Mouse (Mus musculus) cerebellum, adult 9-11 months (tissue): ENCODE data around the gene Fbxl15.

Source experiments
- DNase-seq: peaks from one replicate; pipeline ENCODE4 v3.0.0; 2022

Gene Fbxl15

DNA sequence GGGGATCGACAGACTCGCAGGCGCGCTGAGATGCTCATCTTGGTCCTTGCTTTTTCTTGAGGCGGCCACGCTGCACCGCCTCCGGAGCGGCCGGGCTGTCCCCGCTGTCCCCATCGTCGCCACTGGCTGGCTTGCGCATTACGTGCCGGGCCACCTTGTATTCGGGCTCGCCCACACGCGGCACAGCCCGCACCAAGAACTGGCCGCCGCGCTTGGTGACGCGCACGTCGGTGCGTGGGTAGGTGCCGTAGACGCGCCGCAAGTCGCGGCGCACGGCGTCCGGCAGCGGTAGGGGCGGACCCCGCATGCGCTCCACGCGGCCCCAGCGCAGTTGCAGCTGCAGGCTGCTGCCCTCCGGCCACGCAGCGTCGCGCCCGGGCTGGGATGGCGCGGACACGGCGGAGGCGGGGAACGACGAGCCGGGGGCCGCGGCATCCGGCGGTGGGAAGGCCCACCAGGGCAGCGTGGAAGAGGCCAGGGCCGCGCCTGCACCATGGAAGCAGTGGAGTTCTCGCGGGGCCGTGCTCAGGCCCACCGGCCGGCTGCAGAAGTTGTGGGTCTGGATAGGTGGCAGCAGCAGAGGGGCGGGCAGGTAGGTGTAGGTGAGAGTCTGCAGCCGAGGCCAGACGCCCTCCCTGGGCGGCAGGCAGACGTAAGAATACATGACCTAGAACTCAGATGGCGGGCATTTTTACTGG, 20.9 kb downstream of the Fbxl15 start:
- DNase-seq = peak; percentile 94

DNA sequence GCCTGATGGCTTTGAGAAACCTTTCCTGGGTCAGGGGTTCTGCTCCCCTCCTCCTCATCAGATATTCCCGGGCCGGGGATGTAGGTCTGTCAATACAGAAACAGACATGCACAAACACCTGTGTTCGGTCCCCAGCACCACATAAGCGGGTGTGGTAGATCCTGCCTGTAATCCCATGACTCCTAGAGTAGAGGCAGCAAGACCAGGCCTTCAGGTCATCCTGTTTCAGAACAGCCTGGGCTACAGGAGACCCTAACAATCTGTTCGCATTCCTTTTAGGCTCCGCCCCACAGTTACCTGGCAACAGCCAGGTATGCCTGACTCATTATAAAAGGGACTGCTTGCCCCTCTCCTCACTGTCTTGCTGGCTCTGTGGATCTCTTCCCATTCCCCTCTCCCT, 21.6 kb downstream of the Fbxl15 start:
- DNase-seq = peak; percentile 65

DNA sequence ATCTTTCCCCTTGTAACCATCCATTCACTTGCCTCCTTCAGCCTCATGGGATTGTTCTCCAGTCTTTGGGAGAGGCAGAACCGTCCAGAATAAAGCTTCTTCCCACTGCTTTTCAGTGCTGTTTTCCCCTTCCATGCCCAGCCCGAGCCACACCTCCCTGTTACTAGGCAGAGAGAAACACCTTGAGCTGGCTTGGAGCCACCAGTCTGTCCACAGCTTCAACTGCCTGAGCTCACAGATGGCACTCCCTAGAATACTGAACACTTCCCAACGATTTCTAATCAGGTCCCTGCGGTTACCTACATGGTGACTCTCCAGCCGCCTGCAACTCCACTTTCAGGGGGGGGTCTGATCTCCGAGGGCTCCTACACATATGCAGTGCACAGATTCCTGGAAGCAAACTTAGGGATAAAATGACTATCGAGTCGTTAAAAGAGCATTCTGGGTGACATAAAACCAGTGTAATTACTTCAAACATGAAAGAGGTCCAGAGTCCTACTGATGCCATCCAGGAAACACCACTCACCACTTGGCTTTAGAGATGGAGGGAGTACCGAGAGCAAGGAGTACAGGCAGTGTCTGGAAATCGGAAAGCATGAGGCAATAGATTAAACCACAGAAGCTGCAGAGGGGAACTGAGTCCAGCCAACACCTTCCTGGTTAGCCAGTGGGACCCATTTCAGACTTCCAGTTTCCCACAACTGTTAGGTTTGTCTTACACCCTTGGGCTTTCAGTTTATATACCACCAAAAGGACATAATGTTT, 22.4 kb downstream of the Fbxl15 start, which contains the start of gene 2310034G01Rik:
Gene 2310034G01Rik (minus strand): TSS at position 135 of the 765 bp plus-strand sequence.
- DNase-seq = peak; percentile 69

DNA sequence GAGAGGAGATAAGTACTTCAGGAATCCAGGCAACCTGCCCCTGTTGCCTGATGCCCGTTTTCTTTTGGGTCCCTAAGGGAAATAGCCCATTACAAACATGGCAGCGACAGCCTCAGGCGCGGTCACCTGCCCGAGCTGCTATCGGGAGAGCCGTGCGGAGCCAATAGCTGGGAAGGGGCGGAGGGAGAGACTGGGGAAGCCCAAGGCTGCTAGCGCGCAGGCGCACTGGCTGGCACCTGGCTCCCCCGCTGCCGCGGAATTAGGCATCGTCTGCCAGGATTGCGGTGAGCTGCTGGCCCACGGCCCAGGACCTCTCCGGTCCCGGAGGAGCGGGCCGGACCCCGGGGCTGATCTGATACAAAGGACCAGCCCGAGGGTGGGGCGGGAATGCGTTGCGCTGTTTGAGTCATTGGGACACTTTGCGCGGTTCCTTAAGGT, 28.7 kb downstream of the Fbxl15 start:
- peak; percentile 97 for DNase-seq

DNA sequence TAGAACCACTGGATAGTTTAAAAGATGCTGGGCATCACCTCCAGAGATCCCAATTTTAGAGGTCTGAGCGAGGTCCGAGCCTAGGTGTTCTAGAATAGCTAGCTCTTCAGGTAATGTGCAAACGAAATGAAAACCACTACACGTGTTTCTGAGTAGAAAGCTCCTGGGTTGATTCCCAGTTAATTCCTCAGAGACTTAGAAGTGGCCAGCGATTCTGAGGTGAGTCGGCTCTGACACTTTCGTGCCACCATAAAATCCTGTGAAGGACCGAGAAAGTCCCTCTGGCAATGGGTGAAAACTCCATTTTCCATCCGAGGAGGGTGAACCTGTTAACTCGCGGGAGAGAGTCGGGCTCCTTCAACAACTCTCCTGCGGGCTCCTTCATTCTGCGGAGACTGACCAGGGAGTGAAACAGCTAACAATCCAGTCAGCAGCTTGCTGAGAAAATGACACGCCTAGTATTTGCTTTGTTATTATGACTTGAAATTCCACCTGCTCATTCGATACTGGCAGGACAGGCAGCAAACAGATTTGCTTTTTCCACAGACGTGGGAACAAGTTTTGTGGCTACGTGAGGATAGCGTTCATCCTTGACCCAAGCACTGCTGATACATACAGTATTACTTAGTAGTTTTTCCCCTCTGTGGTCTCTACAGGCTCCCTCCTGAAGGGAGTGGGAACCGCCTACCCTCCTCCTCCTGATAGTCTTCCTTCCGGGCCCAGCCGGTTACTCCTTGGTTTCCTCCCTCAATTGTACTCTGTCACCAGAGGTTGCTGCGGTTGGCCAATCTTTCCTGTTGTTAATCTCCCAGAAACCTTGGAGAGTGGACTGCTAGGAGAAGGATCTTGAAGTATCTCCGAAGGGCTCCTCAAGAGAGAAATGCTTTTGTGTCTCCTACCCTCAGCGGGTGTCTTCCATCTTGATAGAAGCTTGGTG, 29.6 kb downstream of the Fbxl15 start:
- peak; percentile 36 for DNase-seq

DNA sequence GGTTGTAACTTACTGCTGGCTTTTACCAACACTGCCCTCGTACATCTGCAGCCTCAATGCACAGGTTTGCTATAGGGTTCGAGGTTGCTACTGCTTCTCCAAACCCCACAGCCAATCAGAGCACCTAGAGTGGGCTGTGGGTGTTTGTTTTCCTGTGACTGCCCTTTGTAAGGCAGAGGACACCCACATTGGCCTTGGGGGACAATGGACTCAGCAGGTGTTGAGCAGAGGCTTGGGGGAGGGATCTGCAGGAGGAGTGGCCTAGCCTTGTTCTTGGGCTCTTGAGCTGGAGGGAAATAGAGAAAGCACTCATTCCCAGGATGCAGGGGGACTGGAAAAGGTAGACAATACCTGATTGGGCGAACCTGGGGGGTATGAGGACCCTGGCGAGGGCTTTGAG, 30.4 kb downstream of the Fbxl15 start:
- peak; percentile 29 for DNase-seq

DNA sequence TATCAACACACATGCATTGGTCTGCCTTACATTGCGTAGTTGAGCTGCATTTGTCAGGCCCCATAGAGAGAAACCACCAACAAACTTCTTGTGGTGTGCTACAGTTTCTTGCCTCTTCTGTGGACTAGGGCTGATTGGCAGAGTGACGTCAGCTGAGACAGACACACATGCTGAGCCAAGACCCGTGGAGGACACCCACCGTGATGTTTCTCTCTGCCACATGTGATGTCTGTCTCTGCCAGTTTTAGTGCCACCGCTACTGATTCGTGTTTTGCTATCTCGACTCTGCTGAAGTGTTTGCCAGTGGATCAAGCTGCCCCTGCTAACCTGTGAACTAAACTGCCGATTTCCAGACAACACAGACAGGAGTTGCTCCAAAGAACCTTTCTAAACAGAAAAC, 34.1 kb downstream of the Fbxl15 start:
- DNase-seq = peak; percentile 17

DNA sequence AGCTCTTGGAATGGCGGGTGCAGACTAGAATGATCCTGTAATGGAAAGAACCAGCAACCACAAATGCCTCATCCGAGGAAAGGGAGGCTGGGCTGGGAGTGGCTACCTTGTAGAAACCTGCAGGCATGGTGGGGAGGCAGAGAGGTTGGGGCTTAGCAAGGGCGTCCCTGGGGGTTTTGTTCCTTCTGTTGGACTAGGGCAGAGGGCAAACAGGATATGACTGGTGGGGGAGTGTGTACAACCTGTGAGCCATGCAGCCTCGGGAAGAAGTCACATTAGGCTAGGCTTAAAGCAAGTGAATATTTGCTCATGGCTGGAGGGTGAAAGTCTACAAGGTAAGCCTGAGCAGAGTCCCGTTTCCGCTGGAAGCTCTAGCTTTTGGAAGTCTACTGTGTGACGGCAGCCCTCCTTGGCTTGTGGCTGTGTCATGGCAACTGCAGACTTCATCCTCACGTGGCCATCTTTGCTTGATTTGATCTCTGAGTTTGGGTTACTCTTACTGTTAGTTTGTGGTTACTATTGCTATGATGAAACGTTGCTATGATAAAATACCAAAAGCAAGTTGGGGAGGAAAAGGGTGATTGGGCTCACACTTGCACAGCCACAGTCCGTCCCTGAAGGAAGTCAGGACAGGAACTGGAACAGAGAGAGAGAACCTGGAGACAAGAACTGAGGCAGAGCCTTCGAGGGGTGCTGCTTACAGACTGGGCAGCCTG, 35.5 kb downstream of the Fbxl15 start:
- no peak for DNase-seq

DNA sequence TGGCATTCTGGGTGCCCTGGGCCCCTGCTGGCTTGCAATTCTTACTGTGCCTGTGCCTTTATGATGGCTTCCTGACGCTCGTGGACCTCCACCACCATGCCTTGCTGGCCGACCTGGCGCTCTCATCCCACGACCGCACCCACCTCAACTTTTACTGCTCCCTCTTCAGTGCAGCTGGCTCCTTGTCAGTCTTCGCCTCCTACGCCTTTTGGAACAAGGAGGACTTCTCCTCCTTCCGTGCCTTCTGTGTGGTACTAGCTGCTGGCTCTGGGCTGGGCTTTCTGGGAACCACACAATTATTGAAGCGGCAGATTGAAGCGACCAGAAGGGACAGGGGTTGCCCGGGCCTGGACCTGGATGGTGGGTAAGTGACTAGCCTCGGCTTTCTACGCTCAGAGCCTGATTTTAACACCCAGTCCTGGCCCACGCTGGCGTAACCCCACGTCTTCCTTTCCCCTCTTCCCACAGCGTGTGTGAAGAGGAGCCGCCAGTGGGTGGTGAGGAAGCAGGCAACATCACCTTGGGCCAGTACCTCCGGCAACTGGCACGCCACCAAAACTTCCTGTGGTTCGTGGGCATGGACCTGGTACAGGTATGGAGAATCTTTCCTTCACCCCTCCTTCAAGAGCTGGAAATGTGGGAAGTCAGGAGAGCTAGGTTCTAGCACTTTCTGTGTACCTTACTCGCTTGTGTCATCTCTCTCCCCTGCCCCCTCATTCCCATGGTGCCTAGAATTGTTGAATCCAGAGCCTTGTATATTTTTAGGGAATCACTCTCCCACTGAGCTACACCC, 40.0 kb downstream of the Fbxl15 start:
- DNase-seq = no peak

DNA sequence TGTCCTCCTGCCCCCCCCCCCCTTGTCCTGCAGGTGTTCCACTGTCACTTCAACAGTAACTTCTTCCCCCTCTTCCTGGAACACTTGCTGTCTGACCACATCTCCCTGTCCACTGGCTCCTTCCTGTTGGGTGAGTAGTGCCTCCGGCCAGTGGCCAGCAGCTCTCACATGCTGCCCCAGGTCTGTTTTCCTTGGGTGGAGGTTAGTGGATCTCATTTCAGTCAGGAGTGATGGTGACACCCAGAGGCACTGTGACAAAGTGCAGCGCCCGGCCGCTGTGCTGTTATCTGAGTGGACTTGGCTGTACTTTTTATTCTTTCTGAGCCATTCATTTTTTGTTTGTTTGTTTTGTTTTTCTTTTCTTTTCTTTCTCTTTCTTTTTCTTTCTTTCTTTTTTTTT, 41.2 kb downstream of the Fbxl15 start:
- DNase-seq = peak; percentile 73

DNA sequence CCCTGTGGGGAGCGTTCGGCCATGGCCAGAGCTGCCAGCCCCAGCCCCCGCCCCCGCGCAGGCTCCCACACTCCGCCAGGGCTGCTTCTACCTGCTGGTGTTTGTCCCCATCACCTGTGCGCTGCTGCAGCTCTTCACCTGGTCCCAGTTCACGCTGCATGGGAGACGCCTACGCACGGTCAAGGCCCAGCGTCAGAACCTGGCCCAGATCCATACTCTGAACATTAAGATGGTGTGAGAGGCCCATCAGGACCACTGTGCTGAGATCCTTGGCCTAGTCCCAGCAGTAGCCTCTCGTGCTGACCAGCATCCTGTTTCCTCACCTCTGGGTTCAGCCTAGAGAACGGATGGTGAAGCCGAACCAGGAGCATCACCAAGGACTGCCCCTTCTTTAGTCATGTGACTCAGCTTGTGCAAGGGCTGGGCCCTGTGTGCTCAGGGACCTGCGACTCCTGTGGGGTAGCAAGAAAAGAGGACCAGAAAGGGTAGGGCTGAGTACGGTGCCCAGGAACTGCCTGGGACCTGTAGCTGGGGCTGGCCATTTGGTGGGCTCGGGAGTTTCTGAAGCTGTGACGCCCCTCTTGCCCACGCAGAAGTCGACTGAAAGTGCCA, 46.6 kb downstream of the Fbxl15 start:
- DNase-seq = no peak

DNA sequence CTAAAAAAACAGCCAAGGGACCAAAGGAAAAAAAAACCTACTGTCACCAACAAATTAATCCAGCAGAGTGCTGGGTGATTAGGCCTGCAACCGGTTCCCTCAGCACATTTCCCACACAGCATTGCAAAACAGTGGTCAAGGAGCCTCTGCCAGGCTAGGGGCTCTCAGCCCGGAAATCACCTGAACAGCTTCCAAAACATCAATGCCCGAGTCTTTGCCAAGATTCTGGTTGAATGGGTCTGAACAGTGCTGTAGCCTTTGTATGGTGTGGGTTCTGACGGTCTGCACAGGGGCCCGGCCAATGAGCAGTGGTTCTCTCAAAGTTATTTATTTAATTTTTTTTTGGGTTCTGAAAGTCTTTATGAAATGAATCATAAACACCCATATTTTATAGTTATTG, 47.5 kb downstream of the Fbxl15 start:
- no peak for DNase-seq

DNA sequence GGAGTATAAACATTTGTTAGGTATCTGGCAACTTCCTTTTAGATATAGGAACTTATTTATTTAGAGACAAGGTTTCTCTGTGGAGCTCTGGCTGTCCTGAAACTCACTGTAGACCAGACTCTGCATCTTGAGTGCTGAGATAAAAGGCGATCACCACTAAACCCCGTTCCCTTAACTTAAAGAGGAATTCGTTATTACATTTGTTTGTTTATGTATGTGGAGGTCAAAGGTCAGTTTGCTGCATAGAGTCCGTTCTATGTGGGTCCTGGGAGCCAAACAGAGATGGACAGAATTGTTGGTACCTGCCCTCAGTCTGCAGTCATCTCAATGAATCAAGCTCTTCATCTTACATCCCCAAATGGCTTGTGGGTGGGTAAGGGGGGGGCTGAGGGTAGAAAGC, 47.9 kb downstream of the Fbxl15 start:
- no peak for DNase-seq
